Mouse (Mus musculus): Measurements from ENCODE around the gene Cacna1i.

- no peak for TF ChIP-seq CTCF (IDR thresholded peaks at IDR 0.05; ENCODE audit: low read depth)
- TF ChIP-seq EP300 (IDR thresholded peaks at IDR 0.05; ENCODE audit: low read depth) = no peak
These were observed at the start of gene Cacna1i for GRCm38 (mm10) chr15:80286851-80287415.

Measured in heart, postnatal 0 days (tissue).